In genomic region chr9:121616471-121616870, GRCm38 (mm10) we compare ENCODE assay signal across 13 mouse cellular contexts. TPM values are rescaled to one million over a fixed set of nuclear protein-coding genes. Genes with fewer than 3 reads are reported as not detected.
A peak's percentile ranks its signal among the peaks of the same experiment; 100 is the strongest.
DNase-seq lines count a peak whose midpoint lies in the region; ATAC-seq and TF ChIP-seq lines count a peak whose summit lies in the region.
"Had no signal": no experiment of that assay in that cellular context is flagged by ENCODE, and none has a peak within 500 bp of the region (broad histone marks: within the 10 kb centered on the region; RNA-seq: fewer than 3 reads in every experiment).

No protein-coding gene starts in this region.

- no peak overlapping the region for H3K4me3 ChIP-seq in layer of hippocampus, adult 2 months
- H3K4me3 ChIP-seq in ES-Bruce4 (ENCODE audit: low read depth, low read length), result no peak overlapping the region
- H3K4me3 ChIP-seq: forebrain, embryonic 10.5 days; limb, embryonic 15.5 days had no signal

- no peak for TF ChIP-seq POLR2A in ES-Bruce4 (IDR thresholded peaks at IDR 0.05; ENCODE audit: insufficient read depth, low read length)

- H3K9ac ChIP-seq in ES-Bruce4 (ENCODE audit: low read depth, poor library complexity, severe bottlenecking), result no peak overlapping the region
- H3K9ac ChIP-seq: limb, embryonic 15.5 days had no signal

- DNase-seq in adrenal gland, postnatal 14 days, result peak; percentile 65
- no peak for DNase-seq in adrenal gland, adult 18-20 months (ENCODE audit: low spot score in 2 of 2)
- DNase-seq in layer of hippocampus, adult 2 months (ENCODE audit: low spot score in 2 of 2), result no peak
- DNase-seq in layer of hippocampus, postnatal 14 days (ENCODE audit: low spot score in 2 of 2), result no peak
- DNase-seq in urinary bladder, postnatal 25 days (ENCODE audit: low spot score), result no peak

- H3K9me3 ChIP-seq in ES-Bruce4 (replicated peaks; ENCODE audit: control insufficient read depth, insufficient read depth, low read length, poor library complexity, severe bottlenecking), result no peaks in the 10 kb centered on the region
- H3K9me3 ChIP-seq: forebrain, embryonic 10.5 days; limb, embryonic 15.5 days had no signal

- no peaks in the 10 kb centered on the region for H3K36me3 ChIP-seq in ES-Bruce4 (ENCODE audit: control insufficient read depth, insufficient read depth, low read length, poor library complexity, severe bottlenecking)
- H3K36me3 ChIP-seq: forebrain, embryonic 10.5 days; limb, embryonic 15.5 days had no signal

- peaks cover 2% of the 10 kb centered on the region for H3K4me1 ChIP-seq in ES-Bruce4 (ENCODE audit: control insufficient read depth, insufficient read depth, low read length)
- H3K4me1 ChIP-seq: forebrain, embryonic 10.5 days had no signal

- TF ChIP-seq EP300 in ES-Bruce4 (IDR thresholded peaks at IDR 0.05; ENCODE audit: insufficient read depth, low read depth, low read length), result no peak

- ATAC-seq in megakaryocyte, adult 5-6 weeks (ENCODE audit: poor library complexity, severe bottlenecking), result peak; percentile 54; the same call in 1 of the 2 replicates
- ATAC-seq in activated CD4-positive, CD25-positive, alpha-beta regulatory T cell, adult 4 months, result no peak
- ATAC-seq: inflammation-experienced regulatory T-cells, adult 6 months had no signal

- no peak overlapping the region for H3K27ac ChIP-seq in layer of hippocampus, adult 2 months
- H3K27ac ChIP-seq in ES-Bruce4 (ENCODE audit: insufficient read depth, low read length), result no peak overlapping the region
- H3K27ac ChIP-seq: forebrain, embryonic 10.5 days; limb, embryonic 15.5 days had no signal

- no peaks in the 10 kb centered on the region for H3K27me3 ChIP-seq in ES-Bruce4 (ENCODE audit: control insufficient read depth, insufficient read depth, low read length, poor library complexity, severe bottlenecking)
- H3K27me3 ChIP-seq: limb, embryonic 15.5 days had no signal

- peak; percentile 64 for TF ChIP-seq CTCF in layer of hippocampus, adult 2 months (conservative IDR thresholded peaks at IDR 0.05)
- peak; percentile 43 for TF ChIP-seq CTCF in ES-Bruce4 (IDR thresholded peaks at IDR 0.05; ENCODE audit: low read depth, low read length)

RNA-seq across cellular contexts. Expression of gene Lyzl4, which starts 25.4 kb away (rescaled TPM):
- not detected in 2 replicates for total RNA-seq in adrenal gland, postnatal 14 days (2021)
- total RNA-seq in adrenal gland, adult 18-20 months (2021), result not detected
- total RNA-seq in layer of hippocampus, adult 2 months (2021), result 1 to 10 TPM in 1 of 2 experiments, under 1 TPM in 1; 0.76 to 1.5 TPM
- total RNA-seq in layer of hippocampus, postnatal 14 days (2021), result 1 to 10 TPM in 1 of 2 experiments, under 1 TPM in 1; 0.69 to 1.3 TPM
- not detected in 2 replicates for polyA plus RNA-seq in ES-Bruce4 (2011; ENCODE audit: insufficient read depth, insufficient read length, low read depth, missing spikeins)
- total RNA-seq in megakaryocyte, adult 5-6 weeks (2015), result not detected in 2 replicates
- not detected in 2 replicates for total RNA-seq in megakaryocyte, adult 5-6 weeks (2017)
- not detected for polyA plus RNA-seq in activated CD4-positive, CD25-positive, alpha-beta regulatory T cell, adult 4 months (2017; shearing (Covaris generic))
- polyA plus RNA-seq: C2C12; forebrain, embryonic 10.5 days; inflammation-experienced regulatory T-cells, adult 6 months; neural tube, embryonic 11.5 days had no signal

RNA-seq across cellular contexts. Expression of gene Vipr1, which starts 26.0 kb away (rescaled TPM):
- 2.7 and 3.7 TPM in 2 replicates for total RNA-seq in adrenal gland, postnatal 14 days (2021)
- total RNA-seq in adrenal gland, adult 18-20 months (2021), result under 1 TPM; 0.30 to 0.67 TPM
- total RNA-seq in layer of hippocampus, adult 2 months (2021), result 10 to 100 TPM; 18.7 to 21.2 TPM
- total RNA-seq in layer of hippocampus, postnatal 14 days (2021), result 10 to 100 TPM; 10.6 TPM
- 0.23 and 0.28 TPM in 2 replicates for polyA plus RNA-seq in ES-Bruce4 (2011; ENCODE audit: insufficient read depth, insufficient read length, low read depth, missing spikeins)
- 0.18 and 1.3 TPM in 2 replicates for total RNA-seq in megakaryocyte, adult 5-6 weeks (2015)
- total RNA-seq in megakaryocyte, adult 5-6 weeks (2017), result 0.28 and 0.55 TPM in 2 replicates
- polyA plus RNA-seq in activated CD4-positive, CD25-positive, alpha-beta regulatory T cell, adult 4 months (2017; shearing (Covaris generic)), result 1 to 10 TPM; 1.5 to 1.8 TPM
